Mouse (Mus musculus) kidney, embryonic 15.5 days (tissue): Measurements from ENCODE around the gene Capzb. TPM values are rescaled to one million over a fixed set of nuclear protein-coding genes. Genes with fewer than 3 reads are reported as not detected.

Experiments
- ATAC-seq: fragments of 200-750 bp; cut with Nextera tagmentation; replicated peaks from 2 replicates; pipeline ENCODE4 v1.8.0; 2017; ENCODE audit warnings: moderate TSS enrichment; ENCODE audit not compliant: low FRiP score
- H3K27ac ChIP-seq: fragments of 300-500 bp; sonication (generic); 2 replicates; pipeline ENCODE4 v1.5.1; 2015; ENCODE audit warnings: mild to moderate bottlenecking, inconsistent platforms
- H3K27me3 ChIP-seq: fragments of 300-500 bp; sonication (generic); 2 replicates; pipeline ENCODE4 v1.6.1; 2015; ENCODE audit warnings: inconsistent platforms
- H3K36me3 ChIP-seq: fragments of 300-500 bp; sonication (generic); 2 replicates; pipeline ENCODE4 v1.6.1; 2015; ENCODE audit warnings: inconsistent platforms
- H3K4me1 ChIP-seq: fragments of 300-500 bp; sonication (generic); 2 replicates; pipeline ENCODE4 v1.6.1; 2015; ENCODE audit warnings: inconsistent platforms
- H3K4me2 ChIP-seq: fragments of 300-500 bp; sonication (generic); 2 replicates; pipeline ENCODE4 v1.6.1; 2015; ENCODE audit warnings: moderate library complexity, mild to moderate bottlenecking, inconsistent platforms
- H3K4me3 ChIP-seq: fragments of 300-500 bp; sonication (generic); replicated peaks from 2 replicates; pipeline ENCODE4 v1.5.1; 2015; ENCODE audit warnings: mild to moderate bottlenecking, inconsistent platforms
- H3K9ac ChIP-seq: fragments of 300-500 bp; sonication (generic); 2 replicates; pipeline ENCODE4 v1.6.1; 2015; ENCODE audit warnings: mild to moderate bottlenecking, inconsistent platforms
- H3K9me3 ChIP-seq: fragments of 300-500 bp; sonication (generic); replicated peaks from 2 replicates; pipeline ENCODE4 v1.6.1; 2016; ENCODE audit warnings: inconsistent platforms
- WGBS: fragments of 180-500 bp; shearing (Covaris S2); methylation state at CpG from one replicate; pipeline ENCODE4 v1.1.7; 2015; ENCODE audit warnings: mixed read lengths; 5-methylcytosine and 5-hydroxymethylcytosine counted together
- polyA plus RNA-seq: library from polyadenylated mRNA; unstranded; fragments of >200 nt; fragmentation: Nextera tagmentation; extraction: Ambion mirVana; gene quantifications from 2 replicates; pipeline ENCODE4 v1.2.1, GENCODE M21; 2015

Gene Capzb
- polyA plus RNA-seq, 1 experiment from 2014 or later = 395 TPM

GRCm38 (mm10) chr4:139200946-139201345 lies 8.2 kb downstream of the Capzb start:
- H3K27ac ChIP-seq = no peak overlapping the region
- peaks cover 62% of the 10 kb centered on the region for H3K4me1 ChIP-seq
- WGBS = 87% methylated on average over 3 of the region's 3 CpGs
- no peak overlapping the region for H3K4me3 ChIP-seq
- ATAC-seq = no peak
- H3K9ac ChIP-seq = no peak overlapping the region
- peaks cover 28% of the 10 kb centered on the region for H3K36me3 ChIP-seq
- H3K9me3 ChIP-seq = no peaks in the 10 kb centered on the region
- H3K4me2 ChIP-seq = no peak overlapping the region
- no peaks in the 10 kb centered on the region for H3K27me3 ChIP-seq

GRCm38 (mm10) chr4:139202556-139202955 lies 9.9 kb downstream of the Capzb start:
- peaks cover 33% of the 10 kb centered on the region for H3K36me3 ChIP-seq
- H3K9ac ChIP-seq = no peak overlapping the region
- 49% methylated on average over 7 of the region's 7 CpGs for WGBS
- no peak overlapping the region for H3K4me3 ChIP-seq
- no peak overlapping the region for H3K27ac ChIP-seq
- no peak overlapping the region for H3K4me2 ChIP-seq
- H3K4me1 ChIP-seq = peaks cover 60% of the 10 kb centered on the region
- H3K9me3 ChIP-seq = no peaks in the 10 kb centered on the region
- no peak for ATAC-seq
- no peaks in the 10 kb centered on the region for H3K27me3 ChIP-seq

GRCm38 (mm10) chr4:139203381-139203780 lies 10.7 kb downstream of the Capzb start:
- no peak for ATAC-seq
- H3K27me3 ChIP-seq = no peaks in the 10 kb centered on the region
- no peak overlapping the region for H3K27ac ChIP-seq
- H3K36me3 ChIP-seq = peaks cover 33% of the 10 kb centered on the region
- H3K9me3 ChIP-seq = no peaks in the 10 kb centered on the region
- H3K4me3 ChIP-seq = no peak overlapping the region
- WGBS = 68% methylated on average over 2 of the region's 2 CpGs
- peaks cover 60% of the 10 kb centered on the region for H3K4me1 ChIP-seq
- no peak overlapping the region for H3K4me2 ChIP-seq
- no peak overlapping the region for H3K9ac ChIP-seq

GRCm38 (mm10) chr4:139205842-139206241 lies 13.1 kb downstream of the Capzb start:
- Histone ChIP-seq H3K4me1 (peaks cover 69% of the 10 kb centered on the region), H3K36me3 (peaks cover 18% of the 10 kb centered on the region), H3K27me3 (no peaks in the 10 kb centered on the region), H3K4me3 (no peak overlapping the region), H3K9ac (no peak overlapping the region), H3K27ac (no peak overlapping the region), H3K9me3 (no peaks in the 10 kb centered on the region), H3K4me2 (no peak overlapping the region)
- 53% methylated on average over 5 of the region's 5 CpGs for WGBS
- no peak for ATAC-seq

- no peak overlapping the region for H3K9ac ChIP-seq
- no peak overlapping the region for H3K4me3 ChIP-seq
- peaks cover 71% of the 10 kb centered on the region for H3K4me1 ChIP-seq
- 85% methylated on average over 8 of the region's 8 CpGs for WGBS
- peaks cover 14% of the 10 kb centered on the region; the same call in 1 of the 2 replicates for H3K36me3 ChIP-seq
- H3K27me3 ChIP-seq = no peaks in the 10 kb centered on the region
- no peak overlapping the region for H3K27ac ChIP-seq
- no peak overlapping the region for H3K4me2 ChIP-seq
- H3K9me3 ChIP-seq = no peaks in the 10 kb centered on the region
- no peak for ATAC-seq
These were observed 13.8 kb downstream of the Capzb start for GRCm38 (mm10) chr4:139206353-139207045.

- Histone ChIP-seq H3K9ac (no peak overlapping the region), H3K4me2 (no peak overlapping the region), H3K9me3 (no peaks in the 10 kb centered on the region), H3K27ac (peak overlapping the region; percentile 71), H3K36me3 (peaks cover 26% of the 10 kb centered on the region), H3K27me3 (no peaks in the 10 kb centered on the region), H3K4me3 (no peak overlapping the region), H3K4me1 (peaks cover 78% of the 10 kb centered on the region)
- WGBS = 35% methylated on average over 9 of the region's 9 CpGs
- ATAC-seq = no peak
These were observed 15.8 kb downstream of the Capzb start for GRCm38 (mm10) chr4:139208236-139209129.

- H3K4me2 ChIP-seq = no peak overlapping the region
- peaks cover 23% of the 10 kb centered on the region for H3K36me3 ChIP-seq
- H3K9ac ChIP-seq = no peak overlapping the region
- H3K27me3 ChIP-seq = no peaks in the 10 kb centered on the region
- H3K4me1 ChIP-seq = peaks cover 78% of the 10 kb centered on the region
- H3K4me3 ChIP-seq = no peak overlapping the region
- no peaks in the 10 kb centered on the region for H3K9me3 ChIP-seq
- ATAC-seq = no peak
- H3K27ac ChIP-seq = peak overlapping the region; percentile 71
- WGBS = 65% methylated on average over 4 of the region's 5 CpGs
These were observed 16.6 kb downstream of the Capzb start for GRCm38 (mm10) chr4:139209130-139209840.

- ATAC-seq = no peak
- peaks cover 79% of the 10 kb centered on the region for H3K4me1 ChIP-seq
- H3K9ac ChIP-seq = no peak overlapping the region
- H3K9me3 ChIP-seq = no peaks in the 10 kb centered on the region
- no peak overlapping the region for H3K4me2 ChIP-seq
- no peak overlapping the region for H3K4me3 ChIP-seq
- WGBS = 73% methylated on average over 17 of the region's 17 CpGs
- H3K27ac ChIP-seq = peak overlapping the region; percentile 71
- peaks cover 20% of the 10 kb centered on the region for H3K36me3 ChIP-seq
- no peaks in the 10 kb centered on the region for H3K27me3 ChIP-seq
These were observed 19.5 kb downstream of the Capzb start for GRCm38 (mm10) chr4:139211975-139212831.

- Histone ChIP-seq H3K4me2 (no peak overlapping the region), H3K4me1 (peaks cover 70% of the 10 kb centered on the region), H3K36me3 (peaks cover 23% of the 10 kb centered on the region), H3K9ac (no peak overlapping the region), H3K4me3 (no peak overlapping the region), H3K9me3 (no peaks in the 10 kb centered on the region), H3K27ac (no peak overlapping the region), H3K27me3 (no peaks in the 10 kb centered on the region)
- 85% methylated on average over 10 of the region's 10 CpGs for WGBS
- no peak for ATAC-seq
These were observed 20.4 kb downstream of the Capzb start for GRCm38 (mm10) chr4:139213086-139213485.

- Histone ChIP-seq H3K9ac (0 out of 2 replicates have a peak overlapping the region, but pooled peaks have one; percentile 15), H3K4me3 (no peak overlapping the region), H3K4me1 (peaks cover 62% of the 10 kb centered on the region), H3K9me3 (no peaks in the 10 kb centered on the region), H3K36me3 (peaks cover 23% of the 10 kb centered on the region), H3K27me3 (no peaks in the 10 kb centered on the region), H3K4me2 (no peak overlapping the region), H3K27ac (no peak overlapping the region; the same call in 1 of the 2 replicates)
- ATAC-seq = no peak
- 51% methylated on average over 11 of the region's 11 CpGs for WGBS
These were observed 21.3 kb downstream of the Capzb start for GRCm38 (mm10) chr4:139213935-139214371.

- Histone ChIP-seq H3K27ac (no peak overlapping the region), H3K4me2 (no peak overlapping the region), H3K4me1 (peaks cover 52% of the 10 kb centered on the region), H3K27me3 (no peaks in the 10 kb centered on the region), H3K9ac (no peak overlapping the region), H3K36me3 (peaks cover 21% of the 10 kb centered on the region), H3K4me3 (no peak overlapping the region), H3K9me3 (no peaks in the 10 kb centered on the region)
- ATAC-seq = no peak
- WGBS = 66% methylated on average over 9 of the region's 9 CpGs
These were observed 23.9 kb downstream of the Capzb start for GRCm38 (mm10) chr4:139216566-139216965.
